In genomic region chr4:126163067-126163659, GRCm38 (mm10) we compare ENCODE assay signal across 8 mouse cellular contexts. TPM values are rescaled to one million over a fixed set of nuclear protein-coding genes. Genes with fewer than 3 reads are reported as not detected.
DNase-seq lines count a peak whose midpoint lies in the region; ATAC-seq and TF ChIP-seq lines count a peak whose summit lies in the region.

Gene Sh3d21, minus strand, starts transcription at chr4:126163491.

- no peaks in the 10 kb centered on the region for H3K9me3 ChIP-seq in embryonic facial prominence, embryonic 12.5 days
- H3K9me3 ChIP-seq in hindbrain, embryonic 12.5 days (replicated peaks), result no peaks in the 10 kb centered on the region
- no peaks in the 10 kb centered on the region for H3K9me3 ChIP-seq in limb, embryonic 14.5 days (ENCODE audit: control insufficient read depth, low read length)
- no peaks in the 10 kb centered on the region for H3K9me3 ChIP-seq in midbrain, embryonic 15.5 days

- H3K4me2 ChIP-seq in embryonic facial prominence, embryonic 12.5 days (replicated peaks), result peak within 1 kb of the TSS; percentile 91
- peak within 1 kb of the TSS; percentile 98 for H3K4me2 ChIP-seq in hindbrain, embryonic 12.5 days (replicated peaks)
- peak within 1 kb of the TSS; percentile 99 for H3K4me2 ChIP-seq in limb, embryonic 14.5 days (replicated peaks; ENCODE audit: low read depth, low read length, severe bottlenecking)
- H3K4me2 ChIP-seq in midbrain, embryonic 15.5 days, result peak within 1 kb of the TSS; percentile 96

- 5% methylated on average over 22 of the region's 22 CpGs for WGBS in embryonic facial prominence, embryonic 12.5 days
- 10% methylated on average over 22 of the region's 22 CpGs for WGBS in hindbrain, embryonic 12.5 days
- 6% methylated on average over 22 of the region's 22 CpGs for WGBS in limb, embryonic 14.5 days
- WGBS in midbrain, embryonic 15.5 days, result 7% methylated on average over 22 of the region's 22 CpGs

- DNase-seq in frontal cortex, postnatal 14 days (ENCODE audit: low spot score in 2 of 2), result no peak
- no peak for DNase-seq in limb, embryonic 14.5 days (ENCODE audit: low spot score)
- no peak for DNase-seq in layer of hippocampus, adult 18-20 months (ENCODE audit: low spot score in 2 of 2)
- no peak for DNase-seq in gastrocnemius, adult 18-20 months (ENCODE audit: low spot score)

- no peaks in the 10 kb centered on the region for H3K27me3 ChIP-seq in embryonic facial prominence, embryonic 12.5 days
- no peaks in the 10 kb centered on the region for H3K27me3 ChIP-seq in hindbrain, embryonic 12.5 days
- H3K27me3 ChIP-seq in limb, embryonic 14.5 days (ENCODE audit: control insufficient read depth, insufficient read depth, low read length), result no peaks in the 10 kb centered on the region
- H3K27me3 ChIP-seq in midbrain, embryonic 15.5 days (replicated peaks), result no peaks in the 10 kb centered on the region

- TF ChIP-seq POLR2A in limb, embryonic 14.5 days (IDR thresholded peaks at IDR 0.05; ENCODE audit: borderline replicate concordance, extremely low read depth, insufficient read depth, insufficient read length), result no peak

- peak within 1 kb of the TSS; percentile 37 for H3K27ac ChIP-seq in embryonic facial prominence, embryonic 12.5 days
- H3K27ac ChIP-seq in hindbrain, embryonic 12.5 days, result peak within 1 kb of the TSS; percentile 25; the same call in 1 of the 2 replicates
- H3K27ac ChIP-seq in limb, embryonic 14.5 days (replicated peaks; ENCODE audit: low read depth, low read length), result peak within 1 kb of the TSS; percentile 82
- H3K27ac ChIP-seq in midbrain, embryonic 15.5 days, result no peak within 1 kb of the TSS

- H3K4me1 ChIP-seq in embryonic facial prominence, embryonic 12.5 days, result peaks cover 9% of the 10 kb centered on the region
- peaks cover 13% of the 10 kb centered on the region for H3K4me1 ChIP-seq in hindbrain, embryonic 12.5 days
- H3K4me1 ChIP-seq in limb, embryonic 14.5 days (ENCODE audit: control insufficient read depth, insufficient read depth, low read length), result peaks cover 7% of the 10 kb centered on the region; the same call in 1 of the 2 replicates
- peaks cover 11% of the 10 kb centered on the region for H3K4me1 ChIP-seq in midbrain, embryonic 15.5 days

- H3K9ac ChIP-seq in embryonic facial prominence, embryonic 12.5 days, result peak within 1 kb of the TSS; percentile 67
- peak within 1 kb of the TSS; percentile 73 for H3K9ac ChIP-seq in hindbrain, embryonic 12.5 days
- peak within 1 kb of the TSS; percentile 86 for H3K9ac ChIP-seq in limb, embryonic 14.5 days (ENCODE audit: low read depth, low read length, severe bottlenecking)
- peak within 1 kb of the TSS; percentile 63 for H3K9ac ChIP-seq in midbrain, embryonic 15.5 days

- H3K4me3 ChIP-seq in embryonic facial prominence, embryonic 12.5 days, result peak within 1 kb of the TSS; percentile 49
- H3K4me3 ChIP-seq in hindbrain, embryonic 12.5 days, result peak within 1 kb of the TSS; percentile 48
- H3K4me3 ChIP-seq in limb, embryonic 14.5 days (replicated peaks; ENCODE audit: low read length), result peak within 1 kb of the TSS; percentile 63
- H3K4me3 ChIP-seq in midbrain, embryonic 15.5 days, result peak within 1 kb of the TSS; percentile 47

- peaks cover 27% of the 10 kb centered on the region for H3K36me3 ChIP-seq in embryonic facial prominence, embryonic 12.5 days
- H3K36me3 ChIP-seq in hindbrain, embryonic 12.5 days, result peaks cover 26% of the 10 kb centered on the region
- peaks cover 28% of the 10 kb centered on the region for H3K36me3 ChIP-seq in limb, embryonic 14.5 days (ENCODE audit: control insufficient read depth, insufficient read depth, low read length)
- peaks cover 9% of the 10 kb centered on the region; the same call in 1 of the 2 replicates for H3K36me3 ChIP-seq in midbrain, embryonic 15.5 days (replicated peaks)

- ATAC-seq in frontal cortex, adult (ENCODE audit: low TSS enrichment), result peak; percentile 3; the same call in 1 of the 2 replicates
- ATAC-seq in embryonic facial prominence, embryonic 12.5 days (ENCODE audit: insufficient number of reproducible peaks, insufficient read depth, low FRiP score, low TSS enrichment), result 0 out of 2 replicates have a peak, but pooled peaks have one; percentile 24
- peak; percentile 44 for ATAC-seq in hindbrain, embryonic 12.5 days (ENCODE audit: low FRiP score)
- no peak; the same call in 1 of the 2 replicates for ATAC-seq in limb, embryonic 14.5 days (ENCODE audit: low FRiP score, low read depth)
- ATAC-seq in midbrain, embryonic 15.5 days (replicated peaks), result peak; percentile 51; the same call in 1 of the 2 replicates

RNA-seq across cellular contexts. Expression of gene Sh3d21, which starts in this region (rescaled TPM):
- polyA plus RNA-seq in embryonic facial prominence, embryonic 12.5 days (2016; fragmentation: Nextera tagmentation; extraction: Ambion mirVana), result 7.0 and 8.4 TPM in 2 replicates
- 3.7 and 5.3 TPM in 2 replicates for polyA plus RNA-seq in hindbrain, embryonic 12.5 days (2016; fragmentation: Nextera tagmentation; extraction: Ambion mirVana)
- polyA plus RNA-seq in limb, embryonic 14.5 days (2012; rRNA removed), result 7.1 and 8.5 TPM in 2 replicates
- 8.9 and 10.9 TPM in 2 replicates for polyA plus RNA-seq in limb, embryonic 14.5 days (2014; fragmentation: Nextera tagmentation; extraction: Ambion mirVana)
- 1.3 TPM in 2 replicates for polyA plus RNA-seq in midbrain, embryonic 15.5 days (2015; fragmentation: Nextera tagmentation; extraction: Ambion mirVana)
- total RNA-seq in layer of hippocampus, adult 18-20 months (2021), result under 1 TPM; 0.57 to 0.58 TPM
- total RNA-seq in gastrocnemius, adult 18-20 months (2021), result under 1 TPM; 0.62 to 0.83 TPM
